Mouse (Mus musculus): ENCODE data around the gene Gm5089. TPM values are rescaled to one million over a fixed set of nuclear protein-coding genes. Genes with fewer than 3 reads are reported as not detected.

The Gm5089 gene
- polyA plus RNA-seq, 1 experiment from 2014 or later: not detected

DNA sequence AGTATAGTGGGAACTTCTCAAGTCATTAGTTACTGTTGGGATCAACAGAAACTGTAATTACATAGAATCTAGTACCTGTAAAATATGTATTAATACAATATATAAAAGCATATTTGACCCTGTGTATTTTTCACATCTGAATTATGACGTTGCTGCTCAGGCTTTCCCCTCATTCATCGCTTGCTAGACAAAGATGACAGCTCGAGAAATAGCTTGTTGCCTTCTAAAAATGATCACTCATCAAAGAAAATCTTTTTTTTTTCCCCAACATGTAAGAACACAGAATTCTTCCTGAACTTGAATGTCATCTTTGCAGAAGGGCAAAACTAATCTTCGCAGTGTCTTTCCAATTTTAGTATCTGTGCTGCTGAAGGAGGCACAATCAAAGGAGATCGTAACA is 63.1 kb downstream of the Gm5089 start:
- DNase-seq (ENCODE audit: low spot score): no peak

DNA sequence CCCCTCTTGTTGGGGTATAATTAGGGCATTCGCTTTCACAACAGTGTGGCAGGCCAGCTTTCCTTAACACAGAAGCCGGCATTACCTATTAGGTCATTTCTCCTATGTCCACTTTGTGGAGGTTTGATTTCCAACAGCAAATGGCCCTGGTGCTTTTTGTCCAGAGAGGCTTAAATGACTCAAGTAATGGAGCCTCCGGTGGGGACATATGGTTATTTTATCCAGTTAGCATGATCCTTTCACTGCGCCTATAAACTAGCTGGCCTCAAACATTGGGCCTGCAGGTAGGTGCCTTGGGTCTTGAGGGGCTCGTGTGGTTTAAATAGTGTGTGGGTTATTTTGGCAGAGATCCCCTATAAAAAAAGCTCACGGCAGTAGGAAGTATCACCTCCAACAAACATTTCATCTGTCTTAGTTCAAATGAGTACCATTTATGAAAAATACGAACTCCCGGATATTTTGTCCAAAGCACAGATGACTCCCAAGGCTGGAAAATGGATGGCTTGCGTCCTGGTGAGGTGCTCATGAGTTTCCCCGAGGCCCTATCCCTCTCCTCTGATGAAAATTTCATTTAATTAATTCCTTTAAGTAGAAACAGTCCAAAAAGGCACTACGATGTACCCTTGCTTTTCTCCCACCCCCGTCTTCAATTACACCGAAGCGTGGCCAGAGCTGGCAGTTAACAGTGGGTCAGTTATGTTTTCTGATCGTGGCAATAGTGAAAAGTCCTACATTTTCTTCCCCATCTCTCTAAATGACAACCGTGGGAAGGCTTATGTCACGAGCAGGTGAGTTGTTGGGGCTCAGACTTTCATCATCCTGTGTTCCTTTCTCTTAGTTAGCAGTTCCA is 64.4 kb downstream of the Gm5089 start:
- no peak for DNase-seq (ENCODE audit: low spot score)

DNA sequence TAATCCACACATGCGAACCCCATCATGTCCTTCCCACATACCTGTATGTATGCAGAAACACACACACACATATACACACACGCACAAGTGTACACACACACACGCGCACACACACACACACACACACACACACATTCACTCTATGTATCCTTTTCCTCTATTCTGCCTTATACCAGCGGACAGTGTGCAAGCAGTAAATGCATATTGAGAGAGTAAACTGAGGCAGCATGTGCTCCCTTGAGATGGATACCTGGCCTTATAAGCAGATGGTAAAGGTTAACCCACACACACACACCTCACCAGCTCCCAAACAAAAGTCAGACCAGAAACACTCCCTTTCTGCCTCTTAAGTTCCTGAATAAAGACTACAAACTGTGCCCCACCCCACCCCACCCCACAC is 65.2 kb downstream of the Gm5089 start:
- no peak for DNase-seq (ENCODE audit: low spot score)

DNA sequence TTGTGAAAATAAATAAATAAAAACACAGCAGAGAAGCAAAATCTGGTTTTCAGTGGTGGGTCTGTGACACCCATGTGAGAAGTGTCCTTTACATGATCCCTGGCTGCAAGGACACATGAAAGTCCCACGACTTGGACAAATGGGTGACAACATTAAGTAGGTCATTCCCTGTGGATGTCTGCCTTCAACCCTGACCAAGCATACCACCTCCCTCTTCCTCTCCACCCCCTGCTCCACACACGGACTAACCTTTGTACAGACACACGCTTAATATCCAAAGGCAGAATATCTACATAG is 65.7 kb downstream of the Gm5089 start:
- DNase-seq (ENCODE audit: low spot score): no peak

Other genes starting within 250 kb of the Gm5089 start
- not detected in 2 replicates for gene Zic5, start 14.6 kb upstream of the Gm5089 start, polyA plus RNA-seq (2015; fragmentation: Nextera tagmentation; extraction: Ambion mirVana)
- gene Zic2, start 24.3 kb upstream of the Gm5089 start, polyA plus RNA-seq (2015; fragmentation: Nextera tagmentation; extraction: Ambion mirVana): not detected in 2 replicates
- not detected in 2 replicates for gene Gm10837, start 39.5 kb upstream of the Gm5089 start, polyA plus RNA-seq (2015; fragmentation: Nextera tagmentation; extraction: Ambion mirVana)
- 14.9 and 15.6 TPM in 2 replicates for gene Pcca, start 83.2 kb upstream of the Gm5089 start, polyA plus RNA-seq (2015; fragmentation: Nextera tagmentation; extraction: Ambion mirVana)